Mouse (Mus musculus) bone marrow, adult 2 months (tissue): Measurements from ENCODE around the gene Xirp1. TPM values are rescaled to one million over a fixed set of nuclear protein-coding genes. Genes with fewer than 3 reads are reported as not detected.

Source experiments
- H3K27ac ChIP-seq: fragments of 200-500 bp; 2 replicates; pipeline ENCODE4 v1.5.1; 2012; ENCODE audit warnings: low read depth, mild to moderate bottlenecking, control low read depth, inconsistent platforms, low read length; ENCODE audit not compliant: control insufficient read depth, poor library complexity, insufficient read depth
- H3K4me1 ChIP-seq: fragments of 200-500 bp; 2 replicates; pipeline ENCODE4 v1.6.1; 2011; ENCODE audit warnings: low read length; ENCODE audit not compliant: control insufficient read depth, insufficient read depth
- H3K4me3 ChIP-seq: fragments of 200-500 bp; replicated peaks from 2 replicates; pipeline ENCODE3; 2011; ENCODE audit warnings: mild to moderate bottlenecking, low read depth, low read length, control low read depth; ENCODE audit not compliant: control insufficient read depth
- CTCF ChIP-seq: fragments of 200-500 bp; IDR thresholded peaks from 2 replicates; pipeline ENCODE4 v1.5.1; 2011; ENCODE audit warnings: low read length, control low read depth; ENCODE audit not compliant: control insufficient read depth, insufficient read depth
- POLR2A ChIP-seq: fragments of 200-500 bp; IDR thresholded peaks from 2 replicates; pipeline ENCODE4 v1.6.1; 2011; ENCODE audit warnings: low read depth, mild to moderate bottlenecking, control low read depth, low read length, borderline replicate concordance; ENCODE audit not compliant: control insufficient read depth
- WGBS: fragments of 180-500 bp; shearing (Covaris S2); methylation state at CpG from one replicate; pipeline ENCODE4 v1.1.7; 2018; 5-methylcytosine and 5-hydroxymethylcytosine counted together
- polyA plus RNA-seq: library from polyadenylated mRNA; stranded (reverse); fragments of >200 nt; gene quantifications from 2 replicates; pipeline ENCODE4 v1.2.4, GENCODE M21; 2011; ENCODE audit warnings: low replicate concordance; ENCODE audit not compliant: missing spikeins, insufficient read depth, insufficient read length

Xirp1 gene
- polyA plus RNA-seq, 1 experiment, result not detected

- WGBS, result 5% methylated on average over 8 of the region's 8 CpGs
- H3K27ac ChIP-seq, result peak overlapping the region; percentile 81
- no peak for TF ChIP-seq POLR2A
- H3K4me3 ChIP-seq, result no peak overlapping the region
- H3K4me1 ChIP-seq, result peaks cover 7% of the 10 kb centered on the region
Measured at GRCm38 (mm10) chr9:120054545-120055277, 31.3 kb upstream of the Xirp1 start.

- no peak overlapping the region for H3K4me3 ChIP-seq
- TF ChIP-seq CTCF, result no peak
- TF ChIP-seq POLR2A, result no peak
- peaks cover 3% of the 10 kb centered on the region for H3K4me1 ChIP-seq
- no peak overlapping the region for H3K27ac ChIP-seq
- 16% methylated on average over 3 of the region's 3 CpGs for WGBS
Measured at GRCm38 (mm10) chr9:120049407-120049806, 26.0 kb upstream of the Xirp1 start.

- Histone ChIP-seq H3K4me3 (no peak overlapping the region), H3K27ac (no peak overlapping the region), H3K4me1 (peaks cover 5% of the 10 kb centered on the region)
- 75% methylated on average over 6 of the region's 6 CpGs for WGBS
- TF ChIP-seq CTCF, result no peak
- TF ChIP-seq POLR2A, result no peak
Measured at GRCm38 (mm10) chr9:120048495-120048894, 25.1 kb upstream of the Xirp1 start.

- H3K4me3 ChIP-seq, result no peak overlapping the region
- 20% methylated on average over 7 of the region's 7 CpGs for WGBS
- TF ChIP-seq POLR2A (no peak), CTCF (no peak)
- peak overlapping the region; percentile 37 for H3K27ac ChIP-seq
- peaks cover 7% of the 10 kb centered on the region for H3K4me1 ChIP-seq
Measured at GRCm38 (mm10) chr9:120043115-120043514, 19.7 kb upstream of the Xirp1 start.

- peak overlapping the region; percentile 41; the same call in 1 of the 2 replicates for H3K27ac ChIP-seq
Measured at GRCm38 (mm10) chr9:120037414-120037813, 14.0 kb upstream of the Xirp1 start.

GRCm38 (mm10) chr9:120034375-120034774 is 11.0 kb upstream of the Xirp1 start:
- WGBS, result 76% methylated on average over 8 of the region's 8 CpGs
- Histone ChIP-seq H3K4me1 (peaks cover 1% of the 10 kb centered on the region; the same call in 1 of the 2 replicates), H3K27ac (no peak overlapping the region), H3K4me3 (no peak overlapping the region)
- TF ChIP-seq POLR2A, result no peak
- TF ChIP-seq CTCF, result no peak

More at GRCm38 (mm10) chr9:120037414-120037813, 14.0 kb upstream of the Xirp1 start:
- Histone ChIP-seq H3K4me3 (no peak overlapping the region), H3K4me1 (peaks cover 1% of the 10 kb centered on the region; the same call in 1 of the 2 replicates)
- WGBS, result 58% methylated on average over 7 of the region's 7 CpGs
- TF ChIP-seq CTCF (no peak), POLR2A (no peak)

GRCm38 (mm10) chr9:120032710-120033109 is 9.3 kb upstream of the Xirp1 start:
- H3K4me1 ChIP-seq, result peaks cover 1% of the 10 kb centered on the region; the same call in 1 of the 2 replicates
- WGBS, result 84% methylated on average over 6 of the region's 6 CpGs
- no peak overlapping the region for H3K4me3 ChIP-seq
- no peak overlapping the region for H3K27ac ChIP-seq
- TF ChIP-seq CTCF (no peak), POLR2A (no peak)

GRCm38 (mm10) chr9:120030421-120030820 is 7.0 kb upstream of the Xirp1 start:
- TF ChIP-seq POLR2A, result no peak
- no peak for TF ChIP-seq CTCF
- no peak overlapping the region for H3K27ac ChIP-seq
- 46% methylated on average over 10 of the region's 10 CpGs for WGBS
- H3K4me1 ChIP-seq, result peaks cover 1% of the 10 kb centered on the region; the same call in 1 of the 2 replicates
- no peak overlapping the region for H3K4me3 ChIP-seq
